Mouse (Mus musculus) liver, embryonic 15.5 days (tissue): ENCODE measurements at regions not wholly inside any gene's neighbourhood (a gene's known extent, or its start where the extent isn't known, plus 50 kb on each side); places are given as distances from the start of the nearest gene placed in this dataset.
A peak's percentile ranks its signal among the peaks of the same experiment; 100 is the strongest.

Experiments used
- ATAC-seq: fragments of 200-750 bp; cut with Nextera tagmentation; 2 replicates; pipeline ENCODE4 v1.8.0; 2017; ENCODE audit warnings: moderate number of reproducible peaks, mild to moderate bottlenecking, moderate library complexity; ENCODE audit not compliant: insufficient read depth
- H3K27ac ChIP-seq: fragments of 300-500 bp; sonication (generic); replicated peaks from 2 replicates; pipeline ENCODE4 v1.5.1; 2015; ENCODE audit warnings: mild to moderate bottlenecking, inconsistent platforms
- H3K27me3 ChIP-seq: fragments of 300-500 bp; sonication (generic); 2 replicates; pipeline ENCODE4 v1.6.1; 2015; ENCODE audit warnings: mild to moderate bottlenecking, inconsistent platforms
- H3K36me3 ChIP-seq: fragments of 300-500 bp; sonication (generic); replicated peaks from 2 replicates; pipeline ENCODE4 v1.6.1; 2015; ENCODE audit warnings: moderate library complexity, mild to moderate bottlenecking, inconsistent platforms
- H3K4me1 ChIP-seq: fragments of 300-500 bp; sonication (generic); replicated peaks from 2 replicates; pipeline ENCODE4 v1.6.1; 2015; ENCODE audit warnings: inconsistent platforms
- H3K4me2 ChIP-seq: fragments of 300-500 bp; sonication (generic); 2 replicates; pipeline ENCODE4 v1.6.1; 2015; ENCODE audit warnings: moderate library complexity, mild to moderate bottlenecking, inconsistent platforms
- H3K4me3 ChIP-seq: fragments of 300-500 bp; sonication (generic); replicated peaks from 2 replicates; pipeline ENCODE4 v1.5.1; 2015; ENCODE audit warnings: mild to moderate bottlenecking, inconsistent platforms
- H3K9ac ChIP-seq: fragments of 300-500 bp; sonication (generic); 2 replicates; pipeline ENCODE4 v1.6.1; 2015; ENCODE audit warnings: moderate library complexity, mild to moderate bottlenecking, inconsistent platforms
- H3K9me3 ChIP-seq: fragments of 300-500 bp; sonication (generic); replicated peaks from 2 replicates; pipeline ENCODE4 v1.6.1; 2016; ENCODE audit warnings: inconsistent platforms
- WGBS: fragments of 180-500 bp; shearing (Covaris S2); methylation state at CpG from one replicate; pipeline ENCODE4 v1.1.7; 2015; ENCODE audit warnings: mixed read lengths; ENCODE audit not compliant: insufficient replicate concordance; 5-methylcytosine and 5-hydroxymethylcytosine counted together

GRCm38 (mm10) chr16:18683556-18683955 is 53.8 kb upstream of the Sept5 start:
- Histone ChIP-seq H3K9me3 (no peaks in the 10 kb centered on the region), H3K36me3 (no peaks in the 10 kb centered on the region), H3K4me1 (peaks cover 5% of the 10 kb centered on the region; the same call in 1 of the 2 replicates), H3K4me3 (no peak overlapping the region), H3K4me2 (no peak overlapping the region), H3K27me3 (0 out of 2 replicates have a peak, but pooled peaks cover 3% of the 10 kb centered on the region), H3K9ac (no peak overlapping the region), H3K27ac (no peak overlapping the region)
- WGBS = 52% methylated on average over 6 of the region's 6 CpGs
- ATAC-seq = no peak

DNA sequence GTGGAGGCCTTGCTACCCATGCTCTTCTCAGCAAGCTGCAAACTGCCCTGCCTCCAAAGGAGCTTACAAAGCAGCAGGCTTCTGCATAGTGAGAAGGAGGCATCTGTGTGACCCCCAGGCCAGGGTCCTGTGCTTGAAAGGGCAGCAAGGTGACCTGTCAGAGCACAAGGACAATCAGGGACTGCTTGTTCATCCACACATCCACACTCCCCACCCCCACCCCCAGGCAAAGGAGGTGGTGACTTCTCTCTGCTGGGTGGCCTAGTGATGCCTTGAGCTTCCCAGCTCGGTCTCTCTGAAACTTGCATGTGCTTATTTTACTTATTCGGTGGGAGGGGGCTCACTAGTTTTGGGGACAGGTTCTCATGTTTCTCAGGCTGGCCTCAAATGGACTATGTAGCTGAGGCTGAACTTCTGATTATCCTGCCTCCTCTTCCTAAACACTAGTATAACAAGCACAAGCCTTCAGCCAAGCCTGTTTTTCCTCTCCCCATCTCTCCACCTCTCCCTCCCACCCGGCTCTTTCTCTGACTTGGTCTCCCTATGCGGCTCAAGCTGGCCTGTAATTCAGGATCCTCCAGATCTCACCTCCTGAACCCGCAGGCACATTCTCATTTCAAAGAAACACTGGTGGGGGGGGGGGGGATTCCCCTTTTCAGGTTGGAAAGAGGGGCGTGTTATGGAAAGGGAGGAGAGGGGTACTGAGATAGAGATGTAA is 56.4 kb upstream of the Sept5 start:
- Histone ChIP-seq H3K9ac (no peak overlapping the region), H3K4me3 (no peak overlapping the region), H3K36me3 (no peaks in the 10 kb centered on the region), H3K4me1 (peaks cover 5% of the 10 kb centered on the region; the same call in 1 of the 2 replicates), H3K27me3 (peaks cover 3% of the 10 kb centered on the region; the same call in 1 of the 2 replicates), H3K4me2 (no peak overlapping the region), H3K27ac (no peak overlapping the region), H3K9me3 (no peaks in the 10 kb centered on the region)
- WGBS = 23% methylated on average over 6 of the region's 6 CpGs
- no peak for ATAC-seq

DNA sequence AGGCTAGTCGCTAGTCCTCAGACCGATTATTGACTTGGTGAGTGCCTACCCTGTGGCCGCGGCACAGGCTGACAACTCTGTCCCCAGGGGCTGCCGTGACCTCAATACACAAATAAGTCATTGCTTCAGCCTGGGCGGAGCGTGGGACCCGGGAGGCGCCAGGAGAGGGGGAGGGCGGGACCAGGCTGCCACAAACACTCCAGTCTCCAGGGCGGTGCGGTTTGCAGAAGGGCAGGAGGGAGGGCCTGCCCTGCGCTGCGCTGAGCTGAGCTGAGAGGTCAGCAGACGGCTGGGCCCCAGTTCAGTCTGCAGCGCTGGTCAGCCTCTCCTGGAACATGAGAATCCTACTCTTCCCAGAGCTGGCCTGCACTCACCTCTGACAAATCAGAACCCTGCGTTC is 57.2 kb upstream of the Sept5 start:
- H3K27ac ChIP-seq = peak overlapping the region; percentile 48; the same call in 1 of the 2 replicates
- no peak overlapping the region for H3K9ac ChIP-seq
- H3K36me3 ChIP-seq = no peaks in the 10 kb centered on the region
- peak; percentile 94 for ATAC-seq
- WGBS = under 1% methylated on average over 17 of the region's 17 CpGs
- H3K27me3 ChIP-seq = peaks cover 3% of the 10 kb centered on the region; the same call in 1 of the 2 replicates
- H3K4me3 ChIP-seq = no peak overlapping the region; the same call in 1 of the 2 replicates
- no peaks in the 10 kb centered on the region for H3K9me3 ChIP-seq
- H3K4me2 ChIP-seq = peak overlapping the region; percentile 47
- H3K4me1 ChIP-seq = peaks cover 5% of the 10 kb centered on the region; the same call in 1 of the 2 replicates

GRCm38 (mm10) chr16:18687367-18687766 is 57.6 kb upstream of the Sept5 start:
- Histone ChIP-seq H3K27me3 (peaks cover 3% of the 10 kb centered on the region; the same call in 1 of the 2 replicates), H3K4me2 (peak overlapping the region; percentile 47), H3K4me3 (no peak overlapping the region; the same call in 1 of the 2 replicates), H3K4me1 (peaks cover 5% of the 10 kb centered on the region; the same call in 1 of the 2 replicates), H3K27ac (peak overlapping the region; percentile 48; the same call in 1 of the 2 replicates), H3K9ac (no peak overlapping the region), H3K9me3 (no peaks in the 10 kb centered on the region), H3K36me3 (no peaks in the 10 kb centered on the region)
- peak; percentile 64 for ATAC-seq
- 2% methylated on average over 8 of the region's 8 CpGs for WGBS

DNA sequence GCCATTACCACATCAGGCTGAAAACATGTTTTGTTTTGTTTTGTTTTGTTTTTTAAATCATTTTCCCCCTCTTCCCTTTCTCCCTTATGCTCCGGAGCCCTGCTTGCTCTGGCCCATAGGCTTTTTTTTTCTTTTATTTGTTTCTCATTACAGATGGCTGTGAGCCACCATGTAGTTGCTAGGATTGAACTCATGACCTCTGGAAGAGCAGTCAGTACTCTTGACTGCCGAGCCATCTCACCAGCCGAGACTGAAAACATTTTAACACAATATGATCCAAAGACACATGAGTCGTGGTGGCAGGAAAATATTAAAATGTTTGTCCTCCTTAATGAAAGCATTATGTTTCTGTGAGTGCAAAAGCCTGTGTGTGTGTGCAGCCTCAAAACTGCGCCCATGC is 65.8 kb upstream of the Sept5 start:
- WGBS = 60% methylated on average over 5 of the region's 5 CpGs
- Histone ChIP-seq H3K4me2 (no peak overlapping the region), H3K4me1 (no peaks in the 10 kb centered on the region), H3K27ac (no peak overlapping the region), H3K4me3 (no peak overlapping the region), H3K27me3 (no peaks in the 10 kb centered on the region), H3K9ac (no peak overlapping the region), H3K9me3 (no peaks in the 10 kb centered on the region), H3K36me3 (no peaks in the 10 kb centered on the region)
- ATAC-seq = no peak

GRCm38 (mm10) chr16:18696074-18696819 is 66.5 kb upstream of the Sept5 start:
- ATAC-seq = no peak
- no peak overlapping the region for H3K4me3 ChIP-seq
- H3K27ac ChIP-seq = no peak overlapping the region
- no peaks in the 10 kb centered on the region for H3K36me3 ChIP-seq
- H3K27me3 ChIP-seq = no peaks in the 10 kb centered on the region
- no peaks in the 10 kb centered on the region for H3K4me1 ChIP-seq
- H3K4me2 ChIP-seq = no peak overlapping the region
- WGBS = 10% methylated on average over 20 of the region's 20 CpGs
- H3K9me3 ChIP-seq = no peaks in the 10 kb centered on the region
- no peak overlapping the region for H3K9ac ChIP-seq

DNA sequence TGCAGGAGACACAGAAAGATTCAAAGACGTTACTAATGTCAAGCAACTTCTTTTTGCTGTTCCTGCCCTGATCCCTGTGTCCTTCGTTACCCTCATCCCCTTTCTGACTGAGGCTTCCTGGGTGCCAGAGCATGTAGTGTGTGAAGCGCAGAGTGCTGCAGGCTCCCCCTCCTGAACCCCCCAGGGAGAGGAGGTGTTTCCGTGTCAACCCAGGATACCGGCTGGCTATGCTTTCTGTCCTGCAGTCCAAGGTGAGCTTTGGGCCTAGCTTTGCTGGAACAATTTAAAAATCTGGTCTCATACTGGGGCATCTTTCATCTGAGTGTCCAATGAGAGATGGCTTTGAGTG is 67.0 kb upstream of the Sept5 start:
- WGBS = 65% methylated on average over 5 of the region's 5 CpGs
- Histone ChIP-seq H3K27ac (no peak overlapping the region), H3K4me1 (no peaks in the 10 kb centered on the region), H3K9ac (no peak overlapping the region), H3K4me2 (no peak overlapping the region), H3K36me3 (no peaks in the 10 kb centered on the region), H3K4me3 (no peak overlapping the region), H3K9me3 (no peaks in the 10 kb centered on the region), H3K27me3 (no peaks in the 10 kb centered on the region)
- no peak for ATAC-seq

GRCm38 (mm10) chr16:18704126-18704525 is 72.5 kb upstream of the Cldn5 start:
- no peak overlapping the region for H3K4me3 ChIP-seq
- ATAC-seq = no peak
- H3K36me3 ChIP-seq = no peaks in the 10 kb centered on the region
- H3K27me3 ChIP-seq = 0 out of 2 replicates have a peak, but pooled peaks cover 2% of the 10 kb centered on the region
- H3K4me1 ChIP-seq = no peaks in the 10 kb centered on the region
- WGBS = 35% methylated on average over 9 of the region's 9 CpGs
- no peak overlapping the region for H3K4me2 ChIP-seq
- H3K9me3 ChIP-seq = no peaks in the 10 kb centered on the region
- H3K9ac ChIP-seq = no peak overlapping the region
- H3K27ac ChIP-seq = no peak overlapping the region

- Histone ChIP-seq H3K9me3 (no peaks in the 10 kb centered on the region), H3K27ac (no peak overlapping the region), H3K4me1 (no peaks in the 10 kb centered on the region), H3K36me3 (no peaks in the 10 kb centered on the region), H3K4me2 (no peak overlapping the region), H3K9ac (no peak overlapping the region), H3K27me3 (0 out of 2 replicates have a peak, but pooled peaks cover 2% of the 10 kb centered on the region), H3K4me3 (no peak overlapping the region)
- no peak for ATAC-seq
- 39% methylated on average over 9 of the region's 9 CpGs for WGBS
These were observed 71.5 kb upstream of the Cldn5 start for GRCm38 (mm10) chr16:18705028-18705648.

- Histone ChIP-seq H3K4me1 (no peaks in the 10 kb centered on the region), H3K4me3 (no peak overlapping the region), H3K4me2 (no peak overlapping the region), H3K36me3 (no peaks in the 10 kb centered on the region), H3K27ac (no peak overlapping the region), H3K9me3 (no peaks in the 10 kb centered on the region), H3K27me3 (no peaks in the 10 kb centered on the region), H3K9ac (no peak overlapping the region)
- ATAC-seq = no peak
- WGBS = 62% methylated on average over 1 of the region's 1 CpGs
These were observed 65.0 kb upstream of the Cldn5 start for GRCm38 (mm10) chr16:18711637-18712125.

GRCm38 (mm10) chr16:18713017-18713416 is 63.6 kb upstream of the Cldn5 start:
- H3K27me3 ChIP-seq = no peaks in the 10 kb centered on the region
- WGBS = 31% methylated on average over 5 of the region's 5 CpGs
- no peak overlapping the region for H3K4me2 ChIP-seq
- H3K4me1 ChIP-seq = no peaks in the 10 kb centered on the region
- H3K4me3 ChIP-seq = no peak overlapping the region
- H3K27ac ChIP-seq = no peak overlapping the region
- H3K36me3 ChIP-seq = no peaks in the 10 kb centered on the region
- no peak overlapping the region for H3K9ac ChIP-seq
- no peaks in the 10 kb centered on the region for H3K9me3 ChIP-seq
- no peak for ATAC-seq
